Mouse (Mus musculus) myocyte (in vitro differentiated cells): Measurements from ENCODE around the gene Gng12. TPM values are rescaled to one million over a fixed set of nuclear protein-coding genes. Genes with fewer than 3 reads are reported as not detected.

Source experiments
- H3K27me3 ChIP-seq: one replicate; pipeline ENCODE4 v1.6.1; 2011; ENCODE audit not compliant: control insufficient read depth, insufficient read depth, insufficient read length
- H3K36me3 ChIP-seq: one replicate; pipeline ENCODE4 v1.6.1; 2011; ENCODE audit not compliant: control insufficient read depth, insufficient read depth
- H3K4me2 ChIP-seq: one replicate; pipeline ENCODE4 v1.6.1; 2011; ENCODE audit warnings: low read depth, control low read depth
- H3K4me3 ChIP-seq: one replicate; pipeline ENCODE4 v1.5.1; 2011; ENCODE audit warnings: mild to moderate bottlenecking, control low read depth, moderate library complexity
- H3K79me2 ChIP-seq: one replicate; pipeline ENCODE4 v1.6.1; 2011; ENCODE audit not compliant: control insufficient read depth, insufficient read depth
- H3ac ChIP-seq: one replicate; pipeline ENCODE4 v1.6.1; 2011; ENCODE audit not compliant: control insufficient read depth, insufficient read length
- CEBPB ChIP-seq: IDR thresholded peaks from 2 replicates; pipeline ENCODE4 v1.6.1; 2011; ENCODE audit warnings: mild to moderate bottlenecking, moderate library complexity; ENCODE audit not compliant: poor library complexity, insufficient read depth, severe bottlenecking
- MAX ChIP-seq: IDR thresholded peaks from one replicate; pipeline ENCODE4 v1.6.1; 2011; ENCODE audit warnings: low read depth, mild to moderate bottlenecking, control low read depth
- MYOG ChIP-seq, 3 experiments: IDR thresholded peaks; one replicate each; pipeline ENCODE4 v1.6.1; 2011; ENCODE audit warnings: control low read depth in 2 of 3, low read depth in 2 of 3, mild to moderate bottlenecking in 2 of 3; ENCODE audit not compliant: insufficient read length in 2 of 3, control insufficient read depth in 1 of 3, insufficient read depth in 1 of 3
- POLR2A ChIP-seq: IDR thresholded peaks from one replicate; pipeline ENCODE4 v1.6.1; 2011; ENCODE audit warnings: low read depth, mild to moderate bottlenecking, control low read depth, moderate library complexity; ENCODE audit not compliant: insufficient read length
- POLR2AphosphoS2 ChIP-seq: IDR thresholded peaks from one replicate; pipeline ENCODE4 v1.6.1; 2011; ENCODE audit warnings: low read depth, control low read depth; ENCODE audit not compliant: insufficient read length
- REST ChIP-seq: IDR thresholded peaks from one replicate; pipeline ENCODE4 v1.6.1; 2011; ENCODE audit warnings: mild to moderate bottlenecking, control low read depth, moderate library complexity; ENCODE audit not compliant: insufficient read depth, insufficient read length
- SRF ChIP-seq: IDR thresholded peaks from one replicate; pipeline ENCODE4 v1.6.1; 2011; ENCODE audit warnings: low read depth; ENCODE audit not compliant: control insufficient read depth, insufficient read length
- TCF12 ChIP-seq: IDR thresholded peaks from one replicate; pipeline ENCODE4 v1.6.1; 2011; ENCODE audit warnings: mild to moderate bottlenecking, control low read depth; ENCODE audit not compliant: poor library complexity, insufficient read depth, severe bottlenecking
- USF1 ChIP-seq: IDR thresholded peaks from one replicate; pipeline ENCODE4 v1.6.1; 2011; ENCODE audit warnings: low read depth, mild to moderate bottlenecking, control low read depth, moderate library complexity
- polyA plus RNA-seq: library from polyadenylated mRNA; unstranded; fragments of >200 nt; fragmentation: generic; extraction: Trizol; gene quantifications from one replicate; pipeline ENCODE4 v1.2.1, GENCODE M21; 2012; ENCODE audit warnings: missing spikeins

Gene Gng12
- polyA plus RNA-seq, 1 experiment: 37.8 TPM

DNA sequence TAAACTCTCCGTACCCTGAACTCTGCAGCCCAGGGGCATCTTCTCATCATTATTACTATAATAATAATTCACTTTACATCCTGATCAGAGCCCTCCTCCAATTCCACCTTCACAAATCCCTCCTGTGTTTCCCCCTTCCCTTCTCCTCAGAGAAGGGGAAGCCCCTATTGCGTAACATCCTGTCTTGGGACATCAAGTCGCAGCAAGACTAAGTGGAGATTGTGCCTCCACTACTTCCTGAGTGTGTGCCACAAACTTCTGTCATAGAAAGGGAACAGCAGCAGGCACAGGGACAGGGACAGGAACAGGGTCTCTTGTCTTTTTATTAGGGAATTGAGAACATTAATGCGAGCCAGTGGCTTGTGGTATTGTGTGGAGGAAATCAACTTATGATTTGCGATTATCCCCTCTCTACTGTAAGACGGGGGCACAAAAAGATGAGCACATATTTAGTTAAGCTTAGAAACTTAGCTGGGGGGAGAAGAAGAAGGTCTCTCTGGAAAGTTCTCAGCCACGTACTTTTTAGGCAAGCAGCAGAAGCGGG is 173.1 kb downstream of the Gng12 start:
- Histone ChIP-seq H3K4me3 (no peak overlapping the region), H3ac (no peak overlapping the region), H3K4me2 (no peak overlapping the region), H3K36me3 (no peaks in the 10 kb centered on the region), H3K79me2 (no peaks in the 10 kb centered on the region), H3K27me3 (no peaks in the 10 kb centered on the region)
- TF ChIP-seq POLR2A (no peak), MYOG (IDR thresholded peaks at IDR 0.05; ENCODE audit: control insufficient read depth in 1 of 3, insufficient read depth in 1 of 3, insufficient read length in 2 of 3, low read depth in 2 of 3) (no peak), CEBPB (peak; percentile 66; the same call in 1 of the 2 replicates), MAX (no peak), TCF12 (no peak)

DNA sequence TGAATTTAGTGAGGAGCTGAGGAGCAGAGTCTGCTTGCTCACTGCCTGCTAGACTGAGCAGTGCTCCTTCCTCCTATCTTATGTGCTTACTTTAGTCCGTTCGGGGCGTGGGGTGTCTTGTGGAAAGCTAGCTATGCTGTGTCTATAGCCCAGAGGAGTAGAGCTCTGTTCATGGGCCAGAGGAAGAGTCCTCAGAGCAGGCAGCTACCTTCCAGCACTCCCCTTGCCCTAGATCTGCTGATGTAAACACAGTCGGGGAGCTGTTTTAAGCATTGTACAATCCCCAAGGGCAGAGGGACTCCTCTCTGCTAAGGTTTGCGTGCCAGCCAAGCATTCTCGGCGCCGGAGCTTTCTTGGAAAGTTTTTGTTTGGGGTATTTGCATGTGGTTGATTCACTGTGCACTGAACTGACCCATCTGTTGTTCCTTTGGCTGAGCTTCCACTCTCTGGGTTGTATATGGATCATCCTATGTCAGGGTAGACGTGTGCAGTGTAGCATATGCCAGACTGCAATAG is 173.7 kb downstream of the Gng12 start:
- Histone ChIP-seq H3K36me3 (no peaks in the 10 kb centered on the region), H3K4me3 (no peak overlapping the region), H3K79me2 (no peaks in the 10 kb centered on the region), H3ac (no peak overlapping the region), H3K4me2 (no peak overlapping the region), H3K27me3 (no peaks in the 10 kb centered on the region)
- TF ChIP-seq POLR2AphosphoS2 (no peak), USF1 (no peak), MYOG (IDR thresholded peaks at IDR 0.05; ENCODE audit: control insufficient read depth in 1 of 3, insufficient read depth in 1 of 3, insufficient read length in 2 of 3, low read depth in 2 of 3) (no peak), SRF (no peak), REST (no peak)

Other genes with a start within 250 kb of the Gng12 start
- not detected for gene Vmn1r35, start 210.5 kb upstream of the Gng12 start, polyA plus RNA-seq
- gene Vmn1r36, start 177.2 kb upstream of the Gng12 start, polyA plus RNA-seq: not detected
- gene Vmn1r37, start 167.0 kb upstream of the Gng12 start, polyA plus RNA-seq: not detected
- not detected for gene Vmn1r38, start 113.8 kb upstream of the Gng12 start, polyA plus RNA-seq
- gene Vmn1r39, start 85.8 kb upstream of the Gng12 start, polyA plus RNA-seq: not detected
- 381 TPM for gene Gadd45a, start 141.1 kb downstream of the Gng12 start, polyA plus RNA-seq